Mouse (Mus musculus): Measurements from ENCODE around the gene Pcnx.

The Pcnx gene

GRCm38 (mm10) chr12:81905865-81906264 lies 46.0 kb downstream of the Pcnx start:
- DNase-seq, result peak; percentile 49

GRCm38 (mm10) chr12:81907741-81908357 lies 48.0 kb downstream of the Pcnx start:
- DNase-seq, result no peak

- DNase-seq, result peak; percentile 91
These were observed 50.6 kb downstream of the Pcnx start for GRCm38 (mm10) chr12:81910439-81910838.

- peak; percentile 92 for DNase-seq
These were observed 55.5 kb downstream of the Pcnx start for GRCm38 (mm10) chr12:81915176-81915950.

GRCm38 (mm10) chr12:81918346-81918745 lies 58.5 kb downstream of the Pcnx start:
- no peak for DNase-seq

- no peak for DNase-seq
These were observed 59.1 kb downstream of the Pcnx start for GRCm38 (mm10) chr12:81918886-81919285.

- no peak for DNase-seq
These were observed 60.2 kb downstream of the Pcnx start for GRCm38 (mm10) chr12:81920027-81920426.

GRCm38 (mm10) chr12:81920614-81921013 lies 60.8 kb downstream of the Pcnx start:
- no peak for DNase-seq

- peak; percentile 64 for DNase-seq
These were observed 62.0 kb downstream of the Pcnx start for GRCm38 (mm10) chr12:81921785-81922184.

GRCm38 (mm10) chr12:81922838-81923237 lies 63.0 kb downstream of the Pcnx start:
- DNase-seq, result peak; percentile 85

GRCm38 (mm10) chr12:81927163-81927562 lies 67.3 kb downstream of the Pcnx start:
- DNase-seq, result peak; percentile 35

- peak; percentile 83 for DNase-seq
These were observed 68.0 kb downstream of the Pcnx start for GRCm38 (mm10) chr12:81927643-81928381.

- DNase-seq, result peak; percentile 34
These were observed 68.6 kb downstream of the Pcnx start for GRCm38 (mm10) chr12:81928382-81928770.

- DNase-seq, result peak; percentile 78
These were observed 72.2 kb downstream of the Pcnx start for GRCm38 (mm10) chr12:81932015-81932414.

- peak; percentile 81 for DNase-seq
These were observed 73.6 kb downstream of the Pcnx start for GRCm38 (mm10) chr12:81933430-81933829.

- peak; percentile 79 for DNase-seq
These were observed 74.7 kb downstream of the Pcnx start for GRCm38 (mm10) chr12:81934510-81934909.

GRCm38 (mm10) chr12:81936066-81936465 lies 76.2 kb downstream of the Pcnx start:
- peak; percentile 90 for DNase-seq

GRCm38 (mm10) chr12:81941191-81941590 lies 81.4 kb downstream of the Pcnx start:
- DNase-seq, result peak; percentile 81

- peak; percentile 61 for DNase-seq
These were observed 83.7 kb downstream of the Pcnx start for GRCm38 (mm10) chr12:81943331-81944062.

GRCm38 (mm10) chr12:81949026-81949425 lies 89.2 kb downstream of the Pcnx start:
- DNase-seq, result no peak

GRCm38 (mm10) chr12:81950016-81950415 lies 90.2 kb downstream of the Pcnx start:
- DNase-seq, result peak; percentile 80

- peak; percentile 87 for DNase-seq
These were observed 98.5 kb downstream of the Pcnx start for GRCm38 (mm10) chr12:81958351-81958750.

GRCm38 (mm10) chr12:81965416-81965815 lies 105.6 kb downstream of the Pcnx start:
- DNase-seq, result no peak

Data from heart, adult 11 months (tissue).